Mouse (Mus musculus) adrenal gland, postnatal 4 days (tissue): Measurements from ENCODE around the gene Kctd11. TPM values are rescaled to one million over a fixed set of nuclear protein-coding genes. Genes with fewer than 3 reads are reported as not detected.

ENCODE experiments used
- microRNA-seq: library from miRNA; unstranded; fragments of <30 nt; microRNA quantifications from one replicate; pipeline ENCODE4 v1.2.0, GENCODE M21; 2021
- total RNA-seq, 2 experiments: library from RNA; stranded (reverse); gene quantifications; 2 replicates each; pipeline ENCODE4 v1.2.3; 2021

The Kctd11 gene
- total RNA-seq, 2 experiments from 2014 or later = 3.4 to 4.1 TPM

Small RNA genes within 50 kb of the gene (microRNA-seq; reads per million reads assigned to microRNA genes)
- gene Mir6924 = not detected

Other genes with a start within 250 kb of the Kctd11 start
- 100 to 1,000 TPM in 1 of 2 experiments, 10 to 100 TPM in 1; 89.3 to 111 TPM for gene Fxr2, start 248.4 kb downstream of the Kctd11 start, total RNA-seq
- gene Sox15, start 226.1 kb downstream of the Kctd11 start, total RNA-seq = under 1 TPM; 0.62 to 0.73 TPM
- 100 to 1,000 TPM; 107 to 119 TPM for gene Mpdu1, start 218.8 kb downstream of the Kctd11 start, total RNA-seq
- gene Cd68, start 215.3 kb downstream of the Kctd11 start, total RNA-seq = 10 to 100 TPM; 11.9 to 12.5 TPM
- 100 to 1,000 TPM; 640 to 673 TPM for gene Eif4a1, start 209.0 kb downstream of the Kctd11 start, total RNA-seq
- gene Senp3, start 199.3 kb downstream of the Kctd11 start, total RNA-seq = 10 to 100 TPM; 86.6 to 90.7 TPM
- 1 to 10 TPM; 4.2 to 5.2 TPM for gene Tnfsf13, start 195.6 kb downstream of the Kctd11 start, total RNA-seq
- gene Tnfsf12, start 185.6 kb downstream of the Kctd11 start, total RNA-seq = 10 to 100 TPM; 23.0 to 23.1 TPM
- gene Tnfsfm13, start 185.3 kb downstream of the Kctd11 start, total RNA-seq = 1 to 10 TPM; 3.1 to 4.6 TPM
- gene Polr2a, start 122.8 kb downstream of the Kctd11 start, total RNA-seq = 100 to 1,000 TPM in 1 of 2 experiments, 10 to 100 TPM in 1; 92.4 to 108 TPM
- not detected for gene Slc35g3, start 119.4 kb downstream of the Kctd11 start, total RNA-seq
- gene Zbtb4, start 115.5 kb downstream of the Kctd11 start, total RNA-seq = 10 to 100 TPM; 48.5 to 58.3 TPM
- 1 to 10 TPM; 3.6 to 4.0 TPM for gene Chrnb1, start 85.5 kb downstream of the Kctd11 start, total RNA-seq
- 1 to 10 TPM; 3.4 to 4.8 TPM for gene Fgf11, start 79.5 kb downstream of the Kctd11 start, total RNA-seq
- 1 to 10 TPM in 1 of 2 experiments, under 1 TPM in 1; 0.76 to 1.4 TPM for gene Tmem102, start 75.8 kb downstream of the Kctd11 start, total RNA-seq
- not detected for gene Gm39566, start 66.1 kb downstream of the Kctd11 start, total RNA-seq
- not detected for gene Spem2, start 62.9 kb downstream of the Kctd11 start, total RNA-seq
- not detected for gene Spem1, start 59.2 kb downstream of the Kctd11 start, total RNA-seq
- 10 to 100 TPM; 33.6 to 35.2 TPM for gene Nlgn2, start 43.6 kb downstream of the Kctd11 start, total RNA-seq
- gene Tmem256, start 42.9 kb downstream of the Kctd11 start, total RNA-seq = 100 to 1,000 TPM; 141 to 143 TPM
- 10 to 100 TPM; 76.6 to 77.9 TPM for gene Plscr3, start 35.0 kb downstream of the Kctd11 start, total RNA-seq
- 1 to 10 TPM in 1 of 2 experiments, under 1 TPM in 1; 0.17 to 1.7 TPM for gene Tnk1, start 22.7 kb downstream of the Kctd11 start, total RNA-seq
- gene Tmem95, start 3.4 kb downstream of the Kctd11 start, total RNA-seq = not detected
- 1 to 10 TPM; 1.4 to 1.7 TPM for gene Acap1, start 14.1 kb upstream of the Kctd11 start, total RNA-seq
- 1 to 10 TPM; 4.8 to 5.6 TPM for gene 2810408A11Rik, start 19.6 kb upstream of the Kctd11 start, total RNA-seq
- gene Neurl4, start 19.7 kb upstream of the Kctd11 start, total RNA-seq = 10 to 100 TPM; 45.9 to 53.3 TPM
- gene Gps2, start 32.5 kb upstream of the Kctd11 start, total RNA-seq = 10 to 100 TPM; 60.0 to 67.0 TPM
- 100 to 1,000 TPM; 598 to 600 TPM for gene Eif5a, start 40.6 kb upstream of the Kctd11 start, total RNA-seq
- gene Ybx2, start 54.4 kb upstream of the Kctd11 start, total RNA-seq = 10 to 100 TPM in 1 of 2 experiments, 1 to 10 TPM in 1; 9.7 to 20.6 TPM
- 10 to 100 TPM; 23.6 to 24.8 TPM for gene Slc2a4, start 66.8 kb upstream of the Kctd11 start, total RNA-seq
- gene Cldn7, start 83.4 kb upstream of the Kctd11 start, total RNA-seq = 10 to 100 TPM in 1 of 2 experiments, 1 to 10 TPM in 1; 3.1 to 17.3 TPM
- gene Ctdnep1, start 99.8 kb upstream of the Kctd11 start, total RNA-seq = 100 to 1,000 TPM; 119 to 130 TPM
- gene Elp5, start 101.1 kb upstream of the Kctd11 start, total RNA-seq = 10 to 100 TPM; 65.5 to 70.9 TPM
- gene Gabarap, start 109.7 kb upstream of the Kctd11 start, total RNA-seq = 100 to 1,000 TPM; 294 to 311 TPM
- gene Phf23, start 114.4 kb upstream of the Kctd11 start, total RNA-seq = 10 to 100 TPM; 51.4 to 53.4 TPM
- gene Dvl2, start 119.2 kb upstream of the Kctd11 start, total RNA-seq = 10 to 100 TPM; 35.5 to 38.2 TPM
- 100 to 1,000 TPM; 295 to 378 TPM for gene Acadvl, start 134.0 kb upstream of the Kctd11 start, total RNA-seq
- 10 to 100 TPM; 63.0 to 64.4 TPM for gene Dlg4, start 135.5 kb upstream of the Kctd11 start, total RNA-seq
- gene Asgr1, start 172.7 kb upstream of the Kctd11 start, total RNA-seq = 10 to 100 TPM in 1 of 2 experiments, 1 to 10 TPM in 1; 1.7 to 33.7 TPM
- gene Asgr2, start 211.2 kb upstream of the Kctd11 start, total RNA-seq = 10 to 100 TPM in 1 of 2 experiments, 1 to 10 TPM in 1; 1.8 to 14.6 TPM
- gene Mgl2, start 248.9 kb upstream of the Kctd11 start, total RNA-seq = 1 to 10 TPM in 1 of 2 experiments, under 1 TPM in 1; 0.90 to 1.7 TPM